Mouse (Mus musculus) ES-E14 (cell line): ENCODE data around the gene Tkfc. TPM values are rescaled to one million over a fixed set of nuclear protein-coding genes. Genes with fewer than 3 reads are reported as not detected.

Experiments used
- DNase-seq: peaks from one replicate; pipeline ENCODE4 v3.0.0-alpha.2; 2013; ENCODE audit warnings: low read depth, low spot score
- H3K27ac ChIP-seq: 2 replicates; pipeline ENCODE4 v1.5.1; 2012; ENCODE audit warnings: low read depth, mild to moderate bottlenecking, low read length, moderate library complexity, mixed read lengths; ENCODE audit not compliant: poor library complexity, insufficient read depth, severe bottlenecking
- H3K36me3 ChIP-seq: 2 replicates; pipeline ENCODE4 v1.6.1; 2012; ENCODE audit warnings: mild to moderate bottlenecking, low read length, moderate library complexity, mixed read lengths; ENCODE audit not compliant: control insufficient read depth, poor library complexity, insufficient read depth, severe bottlenecking
- H3K4me1 ChIP-seq, 2 experiments: fragments of 150-350 bp in 1 of 2; sonication (generic) in 1 of 2; 2 replicates each; pipeline ENCODE4 v1.6.1; 2012; ENCODE audit warnings: low read length in 2 of 2, mild to moderate bottlenecking in 1 of 2, mixed read lengths in 1 of 2; ENCODE audit not compliant: control insufficient read depth in 2 of 2, insufficient read depth in 2 of 2, poor library complexity in 1 of 2
- H3K4me3 ChIP-seq, 2 experiments: fragments of 150-350 bp in 1 of 2; sonication (generic) in 1 of 2; 2 replicates each; pipeline ENCODE4 v1.5.1; 2012; ENCODE audit warnings: low read length in 2 of 2, low read depth in 1 of 2, mild to moderate bottlenecking in 1 of 2, mixed read lengths in 1 of 2; ENCODE audit not compliant: insufficient read depth in 1 of 2, poor library complexity in 1 of 2, severe bottlenecking in 1 of 2
- H3K9ac ChIP-seq: 2 replicates; pipeline ENCODE4 v1.6.1; 2012; ENCODE audit warnings: low read depth, mild to moderate bottlenecking, low read length, mixed read lengths; ENCODE audit not compliant: poor library complexity, insufficient read depth, severe bottlenecking
- H3K9me3 ChIP-seq: fragments of 150-350 bp; sonication (generic); 2 replicates; pipeline ENCODE4 v1.6.1; 2012; ENCODE audit warnings: low read depth, mild to moderate bottlenecking, low read length; ENCODE audit not compliant: control insufficient read depth, insufficient read depth
- CHD2 ChIP-seq: IDR thresholded peaks from 2 replicates; pipeline ENCODE4 v1.6.1; 2014; ENCODE audit warnings: mild to moderate bottlenecking, low read depth, low read length, inconsistent platforms
- HCFC1 ChIP-seq: IDR thresholded peaks from 2 replicates; pipeline ENCODE4 v1.6.1; 2012; ENCODE audit warnings: low read length, inconsistent platforms, borderline replicate concordance; ENCODE audit not compliant: insufficient read depth
- MAFK ChIP-seq: IDR thresholded peaks from 2 replicates; pipeline ENCODE4 v1.6.1; 2014; ENCODE audit warnings: mild to moderate bottlenecking, low read depth, low read length, inconsistent platforms; ENCODE audit not compliant: insufficient read depth
- ZC3H11A ChIP-seq: IDR thresholded peaks from 2 replicates; pipeline ENCODE4 v1.6.1; 2012; ENCODE audit warnings: low read depth, mild to moderate bottlenecking, inconsistent platforms, low read length, borderline replicate concordance
- ZNF384 ChIP-seq: IDR thresholded peaks from 2 replicates; pipeline ENCODE4 v1.6.1; 2012; ENCODE audit warnings: low read depth, low read length, inconsistent platforms
- in situ Hi-C, 2 experiments: fragments of 600-800 bp; cut with MboI; formaldehyde crosslinking; loops; one replicate each; pipeline ENCODE4 v1.15.1; 2025; ENCODE audit warnings: low sequenced_read_pairs in 2 of 2, inconsistent platforms in 1 of 2; ENCODE audit not compliant: unreplicated experiment in 2 of 2
- total RNA-seq: library from RNA; depleted of rRNA; stranded (reverse); fragments of 300-350 nt; gene quantifications from 2 replicates; pipeline ENCODE4 v1.2.3, GENCODE M21; 2012

Gene Tkfc
- total RNA-seq, 1 experiment: 14.4 TPM

GRCm38 (mm10) chr19:10608573-10609240 is 3.3 kb upstream of the Tkfc start:
- no peak overlapping the region for H3K27ac ChIP-seq
- DNase-seq: no peak
- H3K4me3 ChIP-seq: no peak overlapping the region
- H3K9ac ChIP-seq: no peak overlapping the region
- peaks cover 57% of the 10 kb centered on the region for H3K36me3 ChIP-seq
- H3K9me3 ChIP-seq: no peaks in the 10 kb centered on the region
- peaks cover 4 to 11% of the 10 kb centered on the region in 2 experiments for H3K4me1 ChIP-seq
- TF ChIP-seq HCFC1 (no peak), CHD2 (no peak), ZNF384 (no peak), MAFK (no peak), ZC3H11A (no peak)
- in situ Hi-C loops: loop anchor here in 1 of 2 experiments (25.0 kb wide), 3 partner anchors 721 to 1696 kb away; partner anchors contain the start of genes B3gat3 and Incenp

GRCm38 (mm10) chr19:10605901-10606622 is 608 bp upstream of the Tkfc start:
- in situ Hi-C loops: loop anchor here in 1 of 2 experiments (25.0 kb wide), 3 partner anchors 719 to 1694 kb away; partner anchors contain the start of genes B3gat3 and Incenp
- H3K4me1 ChIP-seq: peaks cover 12 to 21% of the 10 kb centered on the region in 2 experiments
- H3K9ac ChIP-seq: peak overlapping the region; percentile 99
- H3K9me3 ChIP-seq: no peaks in the 10 kb centered on the region
- H3K27ac ChIP-seq: peak overlapping the region; percentile 77
- peak; percentile 45 for DNase-seq
- H3K4me3 ChIP-seq: peak overlapping the region; percentile 87 to 96
- no peak for TF ChIP-seq CHD2
- TF ChIP-seq ZC3H11A: no peak
- no peak for TF ChIP-seq HCFC1
- TF ChIP-seq MAFK: no peak
- TF ChIP-seq ZNF384: no peak
- H3K36me3 ChIP-seq: peaks cover 33% of the 10 kb centered on the region

- peak overlapping the region; percentile 83; the same call in 1 of the 2 replicates for H3K9ac ChIP-seq
- H3K27ac ChIP-seq: peak overlapping the region; percentile 73; the same call in 1 of the 2 replicates
- H3K4me3 ChIP-seq: peak overlapping the region; percentile 58 to 87
- H3K36me3 ChIP-seq: peaks cover 20% of the 10 kb centered on the region
- H3K9me3 ChIP-seq: no peaks in the 10 kb centered on the region
- peaks cover 12 to 21% of the 10 kb centered on the region in 2 experiments for H3K4me1 ChIP-seq
- in situ Hi-C loops: loop anchor here in 1 of 2 experiments (25.0 kb wide), 3 partner anchors 717 to 1692 kb away; partner anchors contain the start of genes B3gat3 and Incenp
- DNase-seq: no peak
- TF ChIP-seq ZC3H11A (no peak), MAFK (no peak), ZNF384 (no peak), CHD2 (no peak), HCFC1 (no peak)
Observed at GRCm38 (mm10) chr19:10604534-10604933, 920 bp downstream of the Tkfc start.

- TF ChIP-seq MAFK (no peak), ZC3H11A (no peak), HCFC1 (no peak), ZNF384 (no peak), CHD2 (no peak)
- Histone ChIP-seq H3K4me3 (peak overlapping the region in 1 of 2 experiments; percentile 9; a peak in 1 of 4 replicates), H3K9ac (peak overlapping the region; percentile 46), H3K4me1 (peaks cover 12 to 21% of the 10 kb centered on the region in 2 experiments), H3K36me3 (peaks cover 17% of the 10 kb centered on the region), H3K27ac (peak overlapping the region; percentile 14; the same call in 1 of the 2 replicates), H3K9me3 (no peaks in the 10 kb centered on the region)
- no peak for DNase-seq
- in situ Hi-C loops: loop anchor here in 1 of 2 experiments (25.0 kb wide), 3 partner anchors 717 to 1692 kb away; partner anchors contain the start of genes B3gat3 and Incenp
Observed at GRCm38 (mm10) chr19:10603660-10604523, 1.6 kb downstream of the Tkfc start.
